Mouse (Mus musculus): Measurements from ENCODE around the gene Ptx4. TPM values are rescaled to one million over a fixed set of nuclear protein-coding genes. Genes with fewer than 3 reads are reported as not detected.

The Ptx4 gene
- polyA plus RNA-seq, 1 experiment from 2014 or later: 0.16 TPM

- Histone ChIP-seq H3K27me3 (ENCODE audit: control insufficient read depth, insufficient read depth, low read length) (no peaks in the 10 kb centered on the region), H3K4me2 (replicated peaks; ENCODE audit: low read depth, low read length) (no peak overlapping the region), H3K4me3 (ENCODE audit: low read depth, low read length) (no peak overlapping the region), H3K4me1 (ENCODE audit: control insufficient read depth, insufficient read depth, low read length) (peaks cover 4% of the 10 kb centered on the region; the same call in 1 of the 2 replicates), H3K36me3 (ENCODE audit: control insufficient read depth, insufficient read depth, low read length) (peaks cover 33% of the 10 kb centered on the region), H3K27ac (ENCODE audit: low read length) (no peak overlapping the region), H3K9me3 (ENCODE audit: control insufficient read depth, low read depth, low read length) (no peaks in the 10 kb centered on the region), H3K9ac (replicated peaks; ENCODE audit: low read depth, low read length) (no peak overlapping the region)
- ATAC-seq (ENCODE audit: insufficient number of reproducible peaks, insufficient read depth, low FRiP score, low read depth): no peak
- WGBS: 88% methylated on average over 6 of the region's 6 CpGs
Measured at GRCm38 (mm10) chr17:25110590-25110989, 10.0 kb upstream of the Ptx4 start.

DNA sequence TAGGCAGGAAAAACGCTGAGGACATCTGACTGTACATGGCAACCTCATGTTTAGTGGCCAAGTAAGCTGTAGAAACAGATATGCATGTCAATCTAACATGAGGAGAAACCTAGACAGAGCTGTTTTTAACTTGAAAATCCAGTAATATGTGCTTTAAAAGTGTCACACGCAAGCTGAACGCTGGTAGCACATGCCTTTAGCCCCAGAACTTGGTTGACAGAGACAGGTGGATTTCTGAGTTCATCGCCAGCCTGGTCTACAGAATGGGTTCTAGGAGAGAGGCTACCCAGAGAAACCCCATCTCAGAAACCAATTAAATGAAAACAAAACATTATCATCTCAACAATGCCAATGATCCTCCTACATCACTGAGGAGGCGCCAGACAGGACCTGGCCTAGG lies 9.3 kb upstream of the Ptx4 start:
- Histone ChIP-seq H3K4me2 (replicated peaks; ENCODE audit: low read depth, low read length) (no peak overlapping the region), H3K9ac (replicated peaks; ENCODE audit: low read depth, low read length) (no peak overlapping the region), H3K4me3 (ENCODE audit: low read depth, low read length) (no peak overlapping the region), H3K27ac (ENCODE audit: low read length) (no peak overlapping the region), H3K9me3 (ENCODE audit: control insufficient read depth, low read depth, low read length) (no peaks in the 10 kb centered on the region), H3K36me3 (ENCODE audit: control insufficient read depth, insufficient read depth, low read length) (peaks cover 27% of the 10 kb centered on the region), H3K4me1 (ENCODE audit: control insufficient read depth, insufficient read depth, low read length) (peaks cover 4% of the 10 kb centered on the region; the same call in 1 of the 2 replicates), H3K27me3 (ENCODE audit: control insufficient read depth, insufficient read depth, low read length) (no peaks in the 10 kb centered on the region)
- no peak for ATAC-seq (ENCODE audit: insufficient number of reproducible peaks, insufficient read depth, low FRiP score, low read depth)
- WGBS: 93% methylated on average over 5 of the region's 5 CpGs

- peaks cover 4% of the 10 kb centered on the region; the same call in 1 of the 2 replicates for H3K4me1 ChIP-seq (ENCODE audit: control insufficient read depth, insufficient read depth, low read length)
- 87% methylated on average over 8 of the region's 8 CpGs for WGBS
- H3K27me3 ChIP-seq (ENCODE audit: control insufficient read depth, insufficient read depth, low read length): no peaks in the 10 kb centered on the region
- no peaks in the 10 kb centered on the region for H3K9me3 ChIP-seq (ENCODE audit: control insufficient read depth, low read depth, low read length)
- no peak overlapping the region for H3K9ac ChIP-seq (replicated peaks; ENCODE audit: low read depth, low read length)
- H3K4me3 ChIP-seq (ENCODE audit: low read depth, low read length): no peak overlapping the region
- peaks cover 26% of the 10 kb centered on the region for H3K36me3 ChIP-seq (ENCODE audit: control insufficient read depth, insufficient read depth, low read length)
- no peak overlapping the region for H3K4me2 ChIP-seq (replicated peaks; ENCODE audit: low read depth, low read length)
- H3K27ac ChIP-seq (ENCODE audit: low read length): no peak overlapping the region
- no peak for ATAC-seq (ENCODE audit: insufficient number of reproducible peaks, insufficient read depth, low FRiP score, low read depth)
Measured at GRCm38 (mm10) chr17:25111739-25112422, 8.7 kb upstream of the Ptx4 start.

DNA sequence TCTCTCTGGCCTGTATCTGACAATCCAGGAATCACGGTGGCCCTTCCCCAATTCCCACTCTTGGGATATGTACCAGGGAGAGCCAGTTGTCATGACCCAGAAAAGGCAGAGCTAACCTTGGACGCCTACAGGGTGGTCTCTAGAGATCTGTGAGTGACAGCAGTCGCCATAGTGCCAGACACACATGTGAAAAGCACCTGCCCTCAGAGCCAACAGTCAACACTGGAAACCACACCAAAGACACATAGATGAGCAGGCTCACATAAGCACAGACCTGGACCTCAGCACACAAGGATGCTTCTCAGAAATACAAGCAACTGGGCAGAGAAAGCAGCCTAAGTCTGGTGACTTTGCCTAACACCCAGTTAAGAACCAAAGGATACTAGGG lies 8.1 kb upstream of the Ptx4 start:
- Histone ChIP-seq H3K27me3 (ENCODE audit: control insufficient read depth, insufficient read depth, low read length) (no peaks in the 10 kb centered on the region), H3K4me3 (ENCODE audit: low read depth, low read length) (no peak overlapping the region), H3K4me2 (replicated peaks; ENCODE audit: low read depth, low read length) (no peak overlapping the region), H3K27ac (ENCODE audit: low read length) (no peak overlapping the region), H3K9ac (replicated peaks; ENCODE audit: low read depth, low read length) (no peak overlapping the region), H3K36me3 (ENCODE audit: control insufficient read depth, insufficient read depth, low read length) (peaks cover 26% of the 10 kb centered on the region), H3K9me3 (ENCODE audit: control insufficient read depth, low read depth, low read length) (no peaks in the 10 kb centered on the region), H3K4me1 (ENCODE audit: control insufficient read depth, insufficient read depth, low read length) (peaks cover 4% of the 10 kb centered on the region; the same call in 1 of the 2 replicates)
- no peak for ATAC-seq (ENCODE audit: insufficient number of reproducible peaks, insufficient read depth, low FRiP score, low read depth)
- 80% methylated on average over 3 of the region's 3 CpGs for WGBS

DNA sequence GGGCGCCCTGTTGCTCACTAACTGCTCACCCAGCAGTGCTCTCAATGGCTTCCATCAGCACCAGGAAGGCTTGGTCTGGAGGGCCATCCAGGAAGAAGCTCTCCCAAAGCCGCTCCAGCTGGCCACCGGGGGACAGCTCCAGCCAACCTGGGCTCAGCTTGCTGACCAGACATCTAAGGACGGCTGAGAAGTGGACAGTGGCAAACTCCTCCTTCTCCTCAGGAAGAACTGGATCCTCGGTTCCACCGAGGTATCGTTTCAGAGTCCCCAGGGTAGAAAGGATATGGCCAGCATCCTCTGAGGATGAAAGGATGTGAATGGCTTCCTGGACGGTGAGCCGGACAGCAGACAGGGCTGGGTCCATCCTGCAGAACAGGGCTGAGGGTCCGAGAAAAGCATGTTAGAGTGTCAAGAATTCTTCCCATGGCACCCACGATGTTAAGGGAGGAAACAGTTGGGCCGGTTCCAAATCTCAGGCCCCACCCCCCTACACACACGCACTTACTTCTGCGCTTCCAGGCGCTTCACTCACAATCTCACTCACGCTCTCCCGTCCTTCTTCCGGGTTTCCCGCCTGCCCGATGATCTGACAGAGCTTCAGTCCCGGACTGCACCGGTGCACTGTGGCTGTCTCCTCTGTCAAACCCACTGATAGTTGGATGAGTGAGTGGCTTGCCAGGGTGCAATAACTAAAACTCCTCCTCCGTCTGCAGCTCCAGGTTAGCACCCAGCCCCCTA lies 5.5 kb upstream of the Ptx4 start:
- H3K4me3 ChIP-seq (ENCODE audit: low read depth, low read length): peak overlapping the region; percentile 67
- no peaks in the 10 kb centered on the region for H3K9me3 ChIP-seq (ENCODE audit: control insufficient read depth, low read depth, low read length)
- H3K4me1 ChIP-seq (ENCODE audit: control insufficient read depth, insufficient read depth, low read length): peaks cover 4% of the 10 kb centered on the region; the same call in 1 of the 2 replicates
- H3K4me2 ChIP-seq (replicated peaks; ENCODE audit: low read depth, low read length): peak overlapping the region; percentile 99
- peak overlapping the region; percentile 47 for H3K9ac ChIP-seq (replicated peaks; ENCODE audit: low read depth, low read length)
- H3K27me3 ChIP-seq (ENCODE audit: control insufficient read depth, insufficient read depth, low read length): no peaks in the 10 kb centered on the region
- peaks cover 19% of the 10 kb centered on the region for H3K36me3 ChIP-seq (ENCODE audit: control insufficient read depth, insufficient read depth, low read length)
- peak overlapping the region; percentile 94 for H3K27ac ChIP-seq (ENCODE audit: low read length)
- 10% methylated on average over 23 of the region's 23 CpGs for WGBS
- ATAC-seq (ENCODE audit: insufficient number of reproducible peaks, insufficient read depth, low FRiP score, low read depth): peak; percentile 68

DNA sequence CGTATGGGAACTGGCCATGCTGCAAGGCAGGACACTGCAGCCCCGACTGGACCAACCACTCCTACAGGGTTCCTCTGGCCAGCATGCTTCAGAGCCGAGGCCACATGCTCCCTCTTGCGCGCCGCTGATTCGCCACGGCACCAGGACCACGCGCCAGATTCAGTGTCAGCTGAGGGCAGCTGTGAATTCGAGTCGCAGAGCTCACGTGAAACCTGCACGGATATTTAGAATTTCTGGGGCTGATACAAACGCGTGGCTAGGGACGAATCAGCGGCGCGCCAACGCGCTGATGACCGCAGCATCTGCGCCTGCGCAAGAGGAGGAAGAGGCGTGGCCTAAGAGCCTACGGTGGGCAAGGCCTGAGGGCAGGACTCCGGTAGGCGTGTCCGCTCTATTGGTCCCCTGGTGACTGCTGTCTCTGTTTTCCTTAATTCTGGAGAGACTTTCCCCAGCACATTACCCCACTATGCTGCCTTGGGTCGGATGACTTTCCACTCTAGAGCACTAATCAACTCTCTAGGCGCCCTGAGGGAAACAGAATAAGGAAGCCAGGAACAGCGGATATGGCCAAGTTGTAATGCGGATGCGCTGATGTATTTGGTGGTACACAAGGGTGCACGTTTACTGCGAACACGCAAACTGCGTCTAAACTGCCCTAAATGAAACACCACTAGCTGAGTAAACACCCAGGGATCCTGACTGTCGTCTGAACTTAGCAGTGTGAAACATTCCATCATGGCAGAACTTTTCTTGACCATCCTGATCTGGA lies 4.7 kb upstream of the Ptx4 start, which contains the start of gene Telo2:
Gene Telo2, minus strand, starts transcription at position 304 of the 769 bp plus-strand sequence.
- Histone ChIP-seq H3K36me3 (ENCODE audit: control insufficient read depth, insufficient read depth, low read length) (peaks cover 13% of the 10 kb centered on the region), H3K9me3 (ENCODE audit: control insufficient read depth, low read depth, low read length) (no peaks in the 10 kb centered on the region), H3K4me1 (ENCODE audit: control insufficient read depth, insufficient read depth, low read length) (peaks cover 4% of the 10 kb centered on the region; the same call in 1 of the 2 replicates), H3K27me3 (ENCODE audit: control insufficient read depth, insufficient read depth, low read length) (no peaks in the 10 kb centered on the region), H3K4me2 (replicated peaks; ENCODE audit: low read depth, low read length) (peak within 1 kb of the TSS; percentile 99), H3K27ac (ENCODE audit: low read length) (peak within 1 kb of the TSS; percentile 94), H3K4me3 (ENCODE audit: low read depth, low read length) (peak within 1 kb of the TSS; percentile 67), H3K9ac (replicated peaks; ENCODE audit: low read depth, low read length) (peak within 1 kb of the TSS; percentile 47)
- ATAC-seq (ENCODE audit: insufficient number of reproducible peaks, insufficient read depth, low FRiP score, low read depth): peak; percentile 92
- WGBS: 4% methylated on average over 40 of the region's 40 CpGs

GRCm38 (mm10) chr17:25117263-25117662 lies 3.3 kb upstream of the Ptx4 start:
- H3K4me2 ChIP-seq (replicated peaks; ENCODE audit: low read depth, low read length): no peak overlapping the region
- 31% methylated on average over 4 of the region's 4 CpGs for WGBS
- 0 out of 2 replicates have a peak, but pooled peaks cover 6% of the 10 kb centered on the region for H3K36me3 ChIP-seq (ENCODE audit: control insufficient read depth, insufficient read depth, low read length)
- H3K9ac ChIP-seq (replicated peaks; ENCODE audit: low read depth, low read length): no peak overlapping the region
- no peak overlapping the region for H3K27ac ChIP-seq (ENCODE audit: low read length)
- no peaks in the 10 kb centered on the region for H3K9me3 ChIP-seq (ENCODE audit: control insufficient read depth, low read depth, low read length)
- H3K4me1 ChIP-seq (ENCODE audit: control insufficient read depth, insufficient read depth, low read length): peaks cover 4% of the 10 kb centered on the region; the same call in 1 of the 2 replicates
- H3K4me3 ChIP-seq (ENCODE audit: low read depth, low read length): no peak overlapping the region
- H3K27me3 ChIP-seq (ENCODE audit: control insufficient read depth, insufficient read depth, low read length): no peaks in the 10 kb centered on the region
- ATAC-seq (ENCODE audit: insufficient number of reproducible peaks, insufficient read depth, low FRiP score, low read depth): no peak

GRCm38 (mm10) chr17:25123979-25124378 lies 3.4 kb downstream of the Ptx4 start:
- 23% methylated on average over 7 of the region's 7 CpGs for WGBS
- no peaks in the 10 kb centered on the region for H3K4me1 ChIP-seq (ENCODE audit: control insufficient read depth, insufficient read depth, low read length)
- no peaks in the 10 kb centered on the region for H3K27me3 ChIP-seq (ENCODE audit: control insufficient read depth, insufficient read depth, low read length)
- H3K9me3 ChIP-seq (ENCODE audit: control insufficient read depth, low read depth, low read length): no peaks in the 10 kb centered on the region
- no peak overlapping the region for H3K27ac ChIP-seq (ENCODE audit: low read length)
- H3K36me3 ChIP-seq (ENCODE audit: control insufficient read depth, insufficient read depth, low read length): no peaks in the 10 kb centered on the region
- no peak overlapping the region for H3K9ac ChIP-seq (replicated peaks; ENCODE audit: low read depth, low read length)
- H3K4me2 ChIP-seq (replicated peaks; ENCODE audit: low read depth, low read length): no peak overlapping the region
- no peak overlapping the region for H3K4me3 ChIP-seq (ENCODE audit: low read depth, low read length)
- ATAC-seq (ENCODE audit: insufficient number of reproducible peaks, insufficient read depth, low FRiP score, low read depth): no peak
